Mouse (Mus musculus) ES-E14 (cell line): ENCODE measurements around the gene Celsr1. TPM values are rescaled to one million over a fixed set of nuclear protein-coding genes. Genes with fewer than 3 reads are reported as not detected.

Experiments
- DNase-seq: peaks from one replicate; pipeline ENCODE4 v3.0.0-alpha.2; 2013; ENCODE audit warnings: low read depth, low spot score
- H3K27ac ChIP-seq: 2 replicates; pipeline ENCODE4 v1.5.1; 2012; ENCODE audit warnings: low read depth, mild to moderate bottlenecking, low read length, moderate library complexity, mixed read lengths; ENCODE audit not compliant: poor library complexity, insufficient read depth, severe bottlenecking
- H3K36me3 ChIP-seq: 2 replicates; pipeline ENCODE4 v1.6.1; 2012; ENCODE audit warnings: mild to moderate bottlenecking, low read length, moderate library complexity, mixed read lengths; ENCODE audit not compliant: control insufficient read depth, poor library complexity, insufficient read depth, severe bottlenecking
- H3K4me1 ChIP-seq, 2 experiments: fragments of 150-350 bp in 1 of 2; sonication (generic) in 1 of 2; 2 replicates each; pipeline ENCODE4 v1.6.1; 2012; ENCODE audit warnings: low read length in 2 of 2, mild to moderate bottlenecking in 1 of 2, mixed read lengths in 1 of 2; ENCODE audit not compliant: control insufficient read depth in 2 of 2, insufficient read depth in 2 of 2, poor library complexity in 1 of 2
- H3K4me3 ChIP-seq, 2 experiments: fragments of 150-350 bp in 1 of 2; sonication (generic) in 1 of 2; 2 replicates each; pipeline ENCODE4 v1.5.1; 2012; ENCODE audit warnings: low read length in 2 of 2, low read depth in 1 of 2, mild to moderate bottlenecking in 1 of 2, mixed read lengths in 1 of 2; ENCODE audit not compliant: insufficient read depth in 1 of 2, poor library complexity in 1 of 2, severe bottlenecking in 1 of 2
- H3K9ac ChIP-seq: 2 replicates; pipeline ENCODE4 v1.6.1; 2012; ENCODE audit warnings: low read depth, mild to moderate bottlenecking, low read length, mixed read lengths; ENCODE audit not compliant: poor library complexity, insufficient read depth, severe bottlenecking
- H3K9me3 ChIP-seq: fragments of 150-350 bp; sonication (generic); 2 replicates; pipeline ENCODE4 v1.6.1; 2012; ENCODE audit warnings: low read depth, mild to moderate bottlenecking, low read length; ENCODE audit not compliant: control insufficient read depth, insufficient read depth
- CHD2 ChIP-seq: IDR thresholded peaks from 2 replicates; pipeline ENCODE4 v1.6.1; 2014; ENCODE audit warnings: mild to moderate bottlenecking, low read depth, low read length, inconsistent platforms
- HCFC1 ChIP-seq: IDR thresholded peaks from 2 replicates; pipeline ENCODE4 v1.6.1; 2012; ENCODE audit warnings: low read length, inconsistent platforms, borderline replicate concordance; ENCODE audit not compliant: insufficient read depth
- MAFK ChIP-seq: IDR thresholded peaks from 2 replicates; pipeline ENCODE4 v1.6.1; 2014; ENCODE audit warnings: mild to moderate bottlenecking, low read depth, low read length, inconsistent platforms; ENCODE audit not compliant: insufficient read depth
- ZC3H11A ChIP-seq: IDR thresholded peaks from 2 replicates; pipeline ENCODE4 v1.6.1; 2012; ENCODE audit warnings: low read depth, mild to moderate bottlenecking, inconsistent platforms, low read length, borderline replicate concordance
- ZNF384 ChIP-seq: IDR thresholded peaks from 2 replicates; pipeline ENCODE4 v1.6.1; 2012; ENCODE audit warnings: low read depth, low read length, inconsistent platforms
- in situ Hi-C, 2 experiments: fragments of 600-800 bp; cut with MboI; formaldehyde crosslinking; loops; one replicate each; pipeline ENCODE4 v1.15.1; 2025; ENCODE audit warnings: low sequenced_read_pairs in 2 of 2, inconsistent platforms in 1 of 2; ENCODE audit not compliant: unreplicated experiment in 2 of 2
- total RNA-seq: library from RNA; depleted of rRNA; stranded (reverse); fragments of 300-350 nt; gene quantifications from 2 replicates; pipeline ENCODE4 v1.2.3, GENCODE M21; 2012

Celsr1 gene
- total RNA-seq, 1 experiment: 12.6 TPM

GRCm38 (mm10) chr15:85969707-85970153, 63.8 kb downstream of the Celsr1 start:
- Histone ChIP-seq H3K27ac (no peak overlapping the region), H3K9me3 (no peaks in the 10 kb centered on the region), H3K4me1 (peaks cover 0 to 2% of the 10 kb centered on the region in 2 experiments; a peak in 1 of 4 replicates), H3K9ac (no peak overlapping the region), H3K4me3 (no peak overlapping the region), H3K36me3 (no peaks in the 10 kb centered on the region)
- in situ Hi-C loops: no loop called here
- DNase-seq: no peak
- TF ChIP-seq HCFC1: no peak
- no peak for TF ChIP-seq MAFK
- no peak for TF ChIP-seq ZC3H11A
- TF ChIP-seq ZNF384: no peak
- TF ChIP-seq CHD2: no peak

- Histone ChIP-seq H3K27ac (no peak overlapping the region), H3K9ac (no peak overlapping the region), H3K9me3 (no peaks in the 10 kb centered on the region), H3K36me3 (no peaks in the 10 kb centered on the region), H3K4me1 (peaks cover 0 to 2% of the 10 kb centered on the region in 2 experiments; a peak in 1 of 4 replicates), H3K4me3 (no peak overlapping the region)
- in situ Hi-C loops: no loop called here
- TF ChIP-seq CHD2: no peak
- TF ChIP-seq MAFK: no peak
- no peak for TF ChIP-seq ZC3H11A
- no peak for TF ChIP-seq HCFC1
- TF ChIP-seq ZNF384: no peak
- DNase-seq: no peak
These were observed 64.3 kb downstream of the Celsr1 start for GRCm38 (mm10) chr15:85969291-85969690.

DNA sequence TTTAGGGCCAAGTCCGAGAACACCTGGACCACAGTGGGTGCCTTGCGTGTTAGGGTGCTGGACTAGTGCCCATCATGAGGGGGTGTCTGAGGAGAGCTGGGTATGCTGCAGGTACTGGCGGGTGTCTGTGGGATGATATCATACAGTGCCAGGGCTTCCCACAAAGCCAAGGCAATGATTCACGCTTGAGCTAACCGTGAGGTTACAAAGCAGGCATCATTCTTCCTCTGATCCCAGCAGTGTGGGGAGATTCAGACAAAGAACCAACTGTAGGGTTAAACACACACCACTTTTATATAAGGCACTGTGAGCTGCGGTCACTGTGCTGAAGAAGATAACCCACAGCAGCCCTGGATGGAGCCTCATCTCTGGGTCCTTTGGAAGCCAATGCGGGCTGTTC, 67.5 kb downstream of the Celsr1 start:
- no peaks in the 10 kb centered on the region for H3K9me3 ChIP-seq
- H3K4me3 ChIP-seq: no peak overlapping the region
- H3K27ac ChIP-seq: no peak overlapping the region
- DNase-seq: no peak
- in situ Hi-C loops: no loop called here
- H3K36me3 ChIP-seq: no peaks in the 10 kb centered on the region; the same call in 1 of the 2 replicates
- H3K9ac ChIP-seq: no peak overlapping the region
- H3K4me1 ChIP-seq: no peaks in the 10 kb centered on the region
- TF ChIP-seq CHD2: no peak
- no peak for TF ChIP-seq MAFK
- TF ChIP-seq ZNF384: no peak
- TF ChIP-seq HCFC1: no peak
- TF ChIP-seq ZC3H11A: no peak

DNA sequence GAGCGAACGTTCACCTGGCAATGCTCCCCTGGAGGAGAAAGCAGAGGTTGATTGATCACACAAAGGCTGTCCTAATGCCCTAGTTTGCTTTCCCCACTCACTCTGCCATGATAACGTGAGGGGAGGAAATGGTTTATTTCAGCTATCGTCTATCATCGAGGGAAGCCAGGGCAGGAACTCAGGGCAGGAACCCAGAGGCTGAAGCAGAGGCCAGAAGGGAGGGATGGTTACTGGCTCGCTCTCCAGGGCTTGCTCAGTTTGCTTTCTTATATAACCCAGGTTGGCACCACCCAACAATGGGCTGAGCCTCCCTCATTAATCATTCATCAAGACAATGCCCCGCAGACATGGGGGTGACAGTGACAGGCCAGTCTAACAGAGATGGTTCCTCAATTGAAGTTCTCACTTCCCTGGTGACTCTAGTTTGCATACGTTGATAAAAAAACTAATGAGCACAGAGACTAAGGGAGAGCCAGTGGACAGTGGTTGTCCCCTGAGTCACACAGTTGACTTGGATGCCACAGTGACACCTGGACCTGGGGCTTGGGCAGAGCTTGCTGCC, 70.2 kb downstream of the Celsr1 start:
- in situ Hi-C loops: no loop called here
- no peak overlapping the region for H3K27ac ChIP-seq

GRCm38 (mm10) chr15:85962691-85963090, 70.9 kb downstream of the Celsr1 start:
- no peak for TF ChIP-seq ZC3H11A
- TF ChIP-seq CHD2: no peak
- no peak for TF ChIP-seq HCFC1
- TF ChIP-seq ZNF384: no peak
- no peak for TF ChIP-seq MAFK
- Histone ChIP-seq H3K36me3 (peaks cover 4% of the 10 kb centered on the region; the same call in 1 of the 2 replicates), H3K4me3 (no peak overlapping the region), H3K27ac (no peak overlapping the region), H3K4me1 (no peaks in the 10 kb centered on the region), H3K9me3 (no peaks in the 10 kb centered on the region), H3K9ac (no peak overlapping the region)
- in situ Hi-C loops: no loop called here
- DNase-seq: no peak

More for the DNA sequence above, 70.2 kb downstream of the Celsr1 start:
- Histone ChIP-seq H3K36me3 (peaks cover 4% of the 10 kb centered on the region; the same call in 1 of the 2 replicates), H3K9me3 (no peaks in the 10 kb centered on the region), H3K4me3 (no peak overlapping the region), H3K4me1 (no peaks in the 10 kb centered on the region), H3K9ac (no peak overlapping the region)
- no peak for DNase-seq
- TF ChIP-seq CHD2 (no peak), HCFC1 (no peak), MAFK (no peak), ZC3H11A (no peak), ZNF384 (no peak)
